Mouse (Mus musculus): ENCODE results near the gene Cdh23. TPM values are rescaled to one million over a fixed set of nuclear protein-coding genes. Genes with fewer than 3 reads are reported as not detected.

Cdh23 gene
- polyA plus RNA-seq, 1 experiment from 2014 or later = 0.90 TPM

DNA sequence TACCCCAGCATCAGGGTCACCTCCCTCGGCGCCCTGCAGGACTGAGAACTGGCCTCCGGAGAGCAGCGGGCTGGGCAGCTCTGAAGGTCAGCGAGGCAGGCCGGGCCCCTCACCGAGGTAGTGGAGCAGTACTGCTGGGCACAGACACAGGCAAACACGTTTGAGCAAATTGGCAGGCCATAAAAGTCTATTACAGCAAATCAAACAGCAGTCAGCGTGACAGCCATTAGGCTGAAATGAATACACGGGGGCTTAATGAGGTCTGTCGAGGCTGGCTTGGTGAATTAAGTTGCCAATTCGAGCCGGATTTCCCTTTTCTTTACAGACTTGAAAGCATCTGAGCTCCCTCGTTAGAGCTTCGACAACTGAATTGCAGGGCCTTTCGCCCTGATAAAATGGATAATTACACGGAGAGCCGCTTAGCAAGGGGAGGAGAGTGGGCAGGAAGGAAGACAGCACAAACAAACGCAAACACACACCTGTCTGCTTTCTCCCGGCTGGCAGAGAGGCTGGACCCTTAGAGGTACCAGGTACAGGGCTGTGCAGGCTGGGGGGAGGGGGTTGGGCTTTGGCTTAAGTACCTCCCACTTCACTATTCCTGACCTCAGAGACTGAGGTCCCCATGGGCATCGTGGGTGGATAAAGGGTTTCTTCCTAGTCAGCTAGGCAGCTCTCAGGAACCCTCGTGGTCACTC, 103.3 kb downstream of the Cdh23 start:
- Histone ChIP-seq H3K4me1 (peaks cover 2% of the 10 kb centered on the region; the same call in 1 of the 2 replicates), H3K36me3 (no peaks in the 10 kb centered on the region), H3K9me3 (no peaks in the 10 kb centered on the region), H3K4me2 (replicated peaks) (no peak overlapping the region), H3K27me3 (no peaks in the 10 kb centered on the region), H3K9ac (no peak overlapping the region), H3K27ac (no peak overlapping the region), H3K4me3 (no peak overlapping the region)
- no peak for ATAC-seq (ENCODE audit: insufficient number of reproducible peaks, insufficient read depth, low FRiP score, low TSS enrichment)
- WGBS = 24% methylated on average over 22 of the region's 22 CpGs

DNA sequence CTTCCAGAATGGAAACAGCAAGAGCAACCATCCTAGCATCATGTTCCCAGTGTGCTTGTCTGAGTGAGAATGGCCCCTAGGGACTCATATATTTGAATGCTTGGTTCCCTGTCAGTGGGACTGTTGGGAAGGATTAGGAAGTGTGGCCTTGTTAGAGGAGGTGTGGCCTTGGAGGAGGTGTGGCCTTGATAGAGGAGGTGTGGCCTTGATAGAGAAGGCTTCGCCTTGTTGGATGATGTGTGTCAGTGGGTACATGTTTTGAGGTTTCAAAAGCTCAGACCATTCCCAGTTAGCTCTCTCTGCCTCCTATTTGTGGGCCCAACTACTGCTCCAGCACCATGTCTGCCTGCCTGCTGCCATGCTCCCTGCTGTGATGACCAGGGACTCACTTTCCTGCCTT, 105.0 kb downstream of the Cdh23 start:
- WGBS = 58% methylated on average over 1 of the region's 1 CpGs
- H3K4me1 ChIP-seq = peaks cover 2% of the 10 kb centered on the region; the same call in 1 of the 2 replicates
- H3K9ac ChIP-seq = no peak overlapping the region
- no peak for ATAC-seq (ENCODE audit: insufficient number of reproducible peaks, insufficient read depth, low FRiP score, low TSS enrichment)
- H3K27ac ChIP-seq = no peak overlapping the region
- H3K9me3 ChIP-seq = no peaks in the 10 kb centered on the region
- H3K27me3 ChIP-seq = no peaks in the 10 kb centered on the region
- no peak overlapping the region for H3K4me3 ChIP-seq
- H3K4me2 ChIP-seq (replicated peaks) = no peak overlapping the region
- no peaks in the 10 kb centered on the region for H3K36me3 ChIP-seq

DNA sequence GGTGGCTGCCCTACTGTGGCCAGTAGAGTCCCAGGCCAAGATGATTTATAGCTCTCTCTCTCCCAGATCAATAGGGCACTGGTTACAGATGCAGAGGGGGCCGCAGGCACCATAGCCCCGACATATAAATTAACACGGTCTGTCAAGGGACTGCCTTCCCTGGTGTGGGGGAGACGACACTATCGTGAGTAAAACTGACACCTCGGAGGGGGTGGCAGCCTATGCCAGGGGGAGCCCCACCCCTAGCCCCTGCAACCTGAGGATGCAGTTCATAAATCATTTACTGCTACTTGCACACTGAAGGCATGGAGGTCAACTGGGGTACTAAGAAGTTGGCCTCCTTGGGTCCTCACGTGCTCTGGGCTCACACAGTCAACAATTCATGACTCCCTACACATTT, 106.0 kb downstream of the Cdh23 start:
- ATAC-seq (ENCODE audit: insufficient number of reproducible peaks, insufficient read depth, low FRiP score, low TSS enrichment) = no peak
- Histone ChIP-seq H3K9ac (no peak overlapping the region), H3K4me3 (no peak overlapping the region), H3K27ac (no peak overlapping the region), H3K27me3 (peaks cover 5% of the 10 kb centered on the region; the same call in 1 of the 2 replicates), H3K36me3 (no peaks in the 10 kb centered on the region), H3K4me2 (replicated peaks) (no peak overlapping the region), H3K4me1 (peaks cover 2% of the 10 kb centered on the region; the same call in 1 of the 2 replicates), H3K9me3 (no peaks in the 10 kb centered on the region)
- WGBS = 82% methylated on average over 7 of the region's 7 CpGs

DNA sequence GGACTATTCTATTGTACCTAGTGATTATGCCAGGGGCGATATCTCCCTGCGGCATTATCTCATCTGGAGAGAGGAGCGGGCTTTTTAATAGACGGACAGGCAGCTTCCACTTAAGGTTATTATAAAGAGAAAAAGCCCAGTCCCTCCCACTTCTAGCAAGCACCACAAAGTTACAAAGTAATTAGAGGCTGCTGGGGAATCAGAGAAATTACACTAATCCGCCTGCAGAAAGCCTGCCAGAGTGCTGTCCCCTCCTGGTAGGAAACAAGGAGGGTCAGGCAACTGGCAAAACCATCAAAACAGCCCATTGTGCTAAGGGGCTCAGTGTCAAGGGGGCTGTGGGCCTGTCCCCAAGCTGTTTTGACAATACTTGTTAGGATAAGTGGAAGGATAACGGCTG, 110.6 kb downstream of the Cdh23 start:
- H3K36me3 ChIP-seq = no peaks in the 10 kb centered on the region
- no peak for ATAC-seq (ENCODE audit: insufficient number of reproducible peaks, insufficient read depth, low FRiP score, low TSS enrichment)
- H3K27me3 ChIP-seq = peaks cover 11% of the 10 kb centered on the region
- H3K9me3 ChIP-seq = no peaks in the 10 kb centered on the region
- H3K27ac ChIP-seq = no peak overlapping the region
- WGBS = 25% methylated on average over 6 of the region's 6 CpGs
- H3K4me1 ChIP-seq = no peaks in the 10 kb centered on the region
- no peak overlapping the region for H3K4me3 ChIP-seq
- H3K9ac ChIP-seq = no peak overlapping the region
- H3K4me2 ChIP-seq (replicated peaks) = no peak overlapping the region

DNA sequence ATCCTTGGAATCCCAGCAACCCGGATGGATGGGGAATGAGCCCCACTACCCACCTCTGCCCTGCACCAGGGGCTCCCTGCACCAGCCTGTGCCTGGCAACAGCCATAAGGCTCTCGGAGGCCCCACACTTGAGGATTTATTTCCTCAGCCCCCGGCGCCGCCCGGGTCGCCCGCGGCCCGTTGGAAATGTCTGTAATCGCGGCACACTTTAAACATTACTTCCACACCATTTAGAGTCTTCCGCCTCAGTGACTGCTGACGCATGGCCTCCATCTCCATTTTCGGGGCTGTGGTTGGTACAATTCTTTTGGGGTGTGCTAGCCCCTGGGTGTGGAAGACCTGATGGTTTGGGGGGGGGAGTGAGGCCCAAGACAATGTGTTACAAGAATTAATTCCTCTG, 113.3 kb downstream of the Cdh23 start:
- H3K4me1 ChIP-seq = no peaks in the 10 kb centered on the region
- H3K9ac ChIP-seq = no peak overlapping the region
- H3K9me3 ChIP-seq = no peaks in the 10 kb centered on the region
- H3K4me3 ChIP-seq = no peak overlapping the region
- H3K27ac ChIP-seq = no peak overlapping the region
- H3K27me3 ChIP-seq = peaks cover 11% of the 10 kb centered on the region
- H3K4me2 ChIP-seq (replicated peaks) = no peak overlapping the region
- 67% methylated on average over 15 of the region's 15 CpGs for WGBS
- no peak for ATAC-seq (ENCODE audit: insufficient number of reproducible peaks, insufficient read depth, low FRiP score, low TSS enrichment)
- no peaks in the 10 kb centered on the region for H3K36me3 ChIP-seq

DNA sequence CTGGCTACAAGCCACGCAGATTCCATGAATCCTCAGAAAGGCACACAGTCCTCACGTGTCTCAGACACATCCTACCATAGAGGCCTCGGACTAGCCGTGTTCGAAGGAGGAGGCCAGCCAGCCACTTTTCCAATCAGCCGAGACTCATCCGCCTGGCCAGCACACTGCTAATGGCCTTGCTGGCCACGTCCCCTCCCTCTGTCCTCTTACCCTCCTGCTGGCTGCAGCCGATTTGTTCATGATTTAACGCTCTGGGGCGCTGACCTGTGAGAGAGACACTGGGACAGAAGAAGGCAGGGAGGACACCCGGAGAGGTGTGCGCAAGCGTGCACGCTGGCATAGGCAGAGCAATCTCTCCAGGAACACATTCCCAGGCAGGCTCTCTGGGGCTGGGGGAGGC, 115.6 kb downstream of the Cdh23 start:
- H3K9ac ChIP-seq = no peak overlapping the region
- H3K4me1 ChIP-seq = no peaks in the 10 kb centered on the region
- H3K4me3 ChIP-seq = no peak overlapping the region
- 85% methylated on average over 15 of the region's 15 CpGs for WGBS
- H3K27me3 ChIP-seq = peaks cover 11% of the 10 kb centered on the region
- no peak overlapping the region for H3K4me2 ChIP-seq (replicated peaks)
- ATAC-seq (ENCODE audit: insufficient number of reproducible peaks, insufficient read depth, low FRiP score, low TSS enrichment) = no peak
- H3K36me3 ChIP-seq = no peaks in the 10 kb centered on the region
- H3K27ac ChIP-seq = no peak overlapping the region
- no peaks in the 10 kb centered on the region for H3K9me3 ChIP-seq

DNA sequence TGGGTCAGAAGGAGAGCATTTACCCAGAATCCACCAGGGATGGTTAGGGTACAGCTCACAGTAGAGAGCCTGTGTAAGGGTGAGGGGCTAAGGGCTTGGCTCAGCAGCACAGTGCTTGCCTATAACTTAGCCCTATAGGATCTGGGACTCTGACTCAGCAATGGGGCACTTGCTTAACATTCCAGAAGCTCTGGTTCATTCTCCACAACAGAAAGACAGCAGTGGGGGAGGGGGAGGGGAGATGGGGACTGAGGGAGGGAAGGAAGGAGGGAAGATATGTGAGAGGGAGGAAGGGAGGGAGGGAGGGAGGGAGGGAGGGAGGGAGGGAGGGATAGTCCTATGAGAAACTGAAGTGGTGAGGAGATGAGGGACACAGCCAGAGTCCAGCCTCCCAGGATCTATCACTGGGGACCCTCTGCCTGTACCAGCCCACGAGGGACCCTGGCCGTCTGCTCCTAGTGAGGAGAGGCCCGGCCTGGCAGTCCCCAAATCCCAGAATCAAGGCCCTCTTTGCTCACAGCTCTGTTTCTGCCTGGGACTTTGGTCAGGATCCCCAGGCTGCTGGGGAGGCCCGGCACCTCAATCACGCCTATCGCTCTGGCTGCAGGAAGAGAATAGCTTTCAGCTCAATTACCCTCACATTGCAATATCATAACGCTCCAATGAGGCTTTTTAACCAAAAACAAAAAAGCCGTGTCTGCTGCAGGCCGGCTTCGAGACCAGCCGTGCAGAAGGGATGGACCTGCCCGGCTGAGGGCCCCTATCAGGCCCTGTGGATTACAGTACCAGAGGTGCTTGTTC, 117.4 kb downstream of the Cdh23 start:
- no peaks in the 10 kb centered on the region for H3K27me3 ChIP-seq
- no peak overlapping the region for H3K27ac ChIP-seq
- H3K4me2 ChIP-seq (replicated peaks) = no peak overlapping the region
- 79% methylated on average over 12 of the region's 12 CpGs for WGBS
- no peaks in the 10 kb centered on the region for H3K9me3 ChIP-seq
- no peak overlapping the region for H3K9ac ChIP-seq
- no peak overlapping the region for H3K4me3 ChIP-seq
- no peaks in the 10 kb centered on the region for H3K4me1 ChIP-seq
- H3K36me3 ChIP-seq = no peaks in the 10 kb centered on the region
- ATAC-seq (ENCODE audit: insufficient number of reproducible peaks, insufficient read depth, low FRiP score, low TSS enrichment) = no peak

DNA sequence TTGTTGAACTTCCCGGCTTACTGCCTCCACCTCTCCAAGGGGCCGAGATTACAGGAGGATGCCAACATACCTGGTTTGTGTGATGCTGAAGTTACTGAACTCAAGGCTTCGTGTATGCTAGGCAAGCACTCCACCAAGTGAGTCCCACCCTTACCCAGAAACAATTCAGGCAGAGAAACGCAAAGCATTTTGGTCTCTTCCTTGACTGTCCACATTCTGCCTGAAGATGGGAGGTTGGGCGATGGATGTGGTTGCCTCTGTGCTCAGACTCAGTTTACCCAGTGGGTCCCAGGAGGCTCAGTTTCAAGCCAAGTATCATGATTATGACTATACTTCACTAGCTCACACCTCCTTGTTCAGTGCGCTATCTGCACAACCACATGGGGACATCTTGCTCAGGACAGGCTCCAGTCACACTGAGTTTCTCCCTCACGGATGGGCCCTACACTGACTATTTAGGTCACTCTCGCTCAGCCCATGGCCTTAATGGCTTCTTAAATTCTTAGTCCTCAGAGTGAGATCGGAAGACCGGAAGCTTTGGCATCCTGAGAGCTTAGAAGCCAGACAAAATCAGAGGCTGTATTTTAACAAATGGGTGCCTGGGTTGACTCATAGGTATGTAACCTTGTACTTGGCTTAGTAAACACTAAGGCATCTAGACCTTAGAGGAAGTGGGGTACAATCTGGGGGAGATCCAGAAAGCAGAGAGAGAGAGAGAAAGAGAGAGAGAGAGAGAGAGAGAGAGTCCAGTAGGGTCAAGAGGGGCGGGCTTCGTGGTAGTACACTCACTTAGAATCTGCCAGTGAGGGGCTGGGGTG, 118.2 kb downstream of the Cdh23 start:
- no peaks in the 10 kb centered on the region for H3K4me1 ChIP-seq
- WGBS = 89% methylated on average over 12 of the region's 12 CpGs

DNA sequence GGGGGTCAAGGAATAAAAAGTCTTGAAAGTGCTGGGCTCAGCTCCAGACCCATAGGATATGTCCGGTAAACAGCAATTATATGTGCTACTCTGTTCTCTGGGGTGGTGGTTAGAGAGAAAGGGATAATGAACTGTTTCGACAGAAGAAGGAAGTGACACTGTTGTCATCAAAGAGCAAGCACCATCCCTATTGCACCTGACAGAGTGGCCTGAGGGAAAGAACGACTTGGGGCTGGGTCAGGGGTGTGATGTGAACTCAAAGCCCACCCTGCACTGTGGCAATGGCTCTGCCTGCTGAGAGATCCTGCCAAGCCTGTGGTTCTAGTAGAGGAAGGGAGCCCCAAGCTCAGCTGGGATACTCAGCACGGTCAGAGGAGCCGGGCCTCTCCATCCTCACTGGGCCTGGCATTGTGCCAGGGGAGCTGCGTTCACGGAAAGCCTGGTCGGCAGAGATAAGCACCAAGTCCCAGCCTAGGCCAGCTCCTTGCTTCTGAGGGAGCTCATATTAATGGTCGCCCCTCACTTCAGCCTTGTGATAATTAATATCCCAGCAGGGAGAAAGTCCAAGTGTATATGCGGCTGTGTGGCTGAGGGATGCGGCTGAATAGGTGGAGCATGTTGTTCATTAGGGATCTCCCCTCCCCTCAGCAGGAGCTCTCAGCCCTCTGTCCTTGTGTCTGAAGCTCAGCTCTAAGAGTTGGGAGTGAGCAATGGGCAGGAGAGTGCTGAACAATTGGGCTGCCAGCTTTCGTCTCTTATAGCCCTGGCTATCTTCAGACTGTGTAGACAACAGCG, 119.0 kb downstream of the Cdh23 start:
- Histone ChIP-seq H3K4me1 (no peaks in the 10 kb centered on the region), H3K36me3 (no peaks in the 10 kb centered on the region), H3K4me3 (no peak overlapping the region), H3K9me3 (no peaks in the 10 kb centered on the region), H3K4me2 (replicated peaks) (no peak overlapping the region), H3K27me3 (no peaks in the 10 kb centered on the region), H3K9ac (no peak overlapping the region), H3K27ac (no peak overlapping the region)
- WGBS = 63% methylated on average over 13 of the region's 13 CpGs
- peak; percentile 37; the same call in 1 of the 2 replicates for ATAC-seq (ENCODE audit: insufficient number of reproducible peaks, insufficient read depth, low FRiP score, low TSS enrichment)

More for the DNA sequence above, 118.2 kb downstream of the Cdh23 start:
- Histone ChIP-seq H3K9me3 (no peaks in the 10 kb centered on the region), H3K9ac (no peak overlapping the region), H3K4me3 (no peak overlapping the region), H3K27ac (no peak overlapping the region), H3K36me3 (no peaks in the 10 kb centered on the region), H3K27me3 (no peaks in the 10 kb centered on the region), H3K4me2 (replicated peaks) (no peak overlapping the region)
- ATAC-seq (ENCODE audit: insufficient number of reproducible peaks, insufficient read depth, low FRiP score, low TSS enrichment) = no peak

DNA sequence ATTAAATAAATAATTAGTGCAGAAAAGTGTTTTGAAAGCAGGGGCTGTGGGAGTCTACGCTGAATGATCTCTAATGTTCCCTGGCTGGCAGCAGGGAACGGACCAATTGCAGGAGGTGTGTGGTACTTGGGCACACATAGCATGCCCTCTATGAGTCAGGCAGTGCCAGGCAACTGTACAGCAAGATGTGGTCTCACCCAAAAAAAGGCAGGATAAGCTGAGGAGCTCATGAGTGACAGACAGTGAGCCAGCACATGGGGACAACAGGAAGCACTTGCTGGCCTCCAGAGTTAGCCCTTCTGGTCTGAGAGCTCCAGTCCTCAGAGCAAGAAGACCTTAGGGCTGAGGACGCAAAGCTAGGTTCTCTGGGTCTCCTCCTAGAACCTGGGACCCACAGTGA, 121.4 kb downstream of the Cdh23 start:
- no peak for ATAC-seq (ENCODE audit: insufficient number of reproducible peaks, insufficient read depth, low FRiP score, low TSS enrichment)
- H3K4me1 ChIP-seq = no peaks in the 10 kb centered on the region
- H3K4me2 ChIP-seq (replicated peaks) = no peak overlapping the region
- 82% methylated on average over 3 of the region's 3 CpGs for WGBS
- no peaks in the 10 kb centered on the region for H3K27me3 ChIP-seq
- no peaks in the 10 kb centered on the region for H3K36me3 ChIP-seq
- no peak overlapping the region for H3K4me3 ChIP-seq
- no peaks in the 10 kb centered on the region for H3K9me3 ChIP-seq
- H3K9ac ChIP-seq = no peak overlapping the region
- H3K27ac ChIP-seq = no peak overlapping the region

DNA sequence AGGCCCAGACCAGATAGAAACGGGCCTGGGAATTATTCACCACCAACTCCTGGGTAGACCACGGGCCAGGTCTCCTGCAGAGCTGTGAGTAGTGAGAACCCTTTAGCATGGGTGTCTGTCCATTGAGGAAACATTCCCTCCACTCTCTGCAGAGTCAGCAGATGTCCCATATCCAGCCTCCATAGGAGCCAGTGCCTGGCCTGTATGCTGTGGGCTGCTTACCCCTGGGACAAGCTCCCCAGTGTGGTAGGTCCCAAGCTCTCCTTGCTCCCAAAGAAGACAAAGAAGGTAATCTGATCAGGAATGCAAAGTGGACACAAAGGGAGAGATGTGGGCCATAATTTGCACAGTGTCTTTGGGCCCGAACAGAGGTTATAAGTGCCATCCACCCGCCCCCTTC, 124.8 kb downstream of the Cdh23 start:
- no peaks in the 10 kb centered on the region for H3K9me3 ChIP-seq
- H3K36me3 ChIP-seq = no peaks in the 10 kb centered on the region
- H3K9ac ChIP-seq = no peak overlapping the region
- no peak overlapping the region for H3K4me2 ChIP-seq (replicated peaks)
- ATAC-seq (ENCODE audit: insufficient number of reproducible peaks, insufficient read depth, low FRiP score, low TSS enrichment) = no peak
- no peaks in the 10 kb centered on the region for H3K27me3 ChIP-seq
- no peak overlapping the region for H3K27ac ChIP-seq
- H3K4me3 ChIP-seq = no peak overlapping the region
- H3K4me1 ChIP-seq = peaks cover 6% of the 10 kb centered on the region
- 72% methylated on average over 4 of the region's 4 CpGs for WGBS
